Mouse (Mus musculus) CD4-positive helper T cell, adult 2 months (primary cell): ENCODE measurements at regions not wholly inside any gene's neighbourhood (a gene's known extent, or its start where the extent isn't known, plus 50 kb on each side); places are given as distances from the start of the nearest gene placed in this dataset.

Experiments
- DNase-seq: peaks from one replicate; pipeline ENCODE4 v3.0.0-alpha.2; 2012; ENCODE audit warnings: low read depth, missing footprints, low spot score

- no peak for DNase-seq
Observed at GRCm38 (mm10) chr13:48083807-48084206, 177.2 kb upstream of the Id4 start.

GRCm38 (mm10) chr13:48094275-48095035 lies 166.6 kb upstream of the Id4 start:
- DNase-seq: no peak

GRCm38 (mm10) chr13:48102156-48102555 lies 158.9 kb upstream of the Id4 start:
- DNase-seq: no peak

GRCm38 (mm10) chr13:48102576-48102975 lies 158.5 kb upstream of the Id4 start:
- DNase-seq: no peak

- no peak for DNase-seq
Observed at GRCm38 (mm10) chr13:48104766-48105165, 156.3 kb upstream of the Id4 start.

- DNase-seq: no peak
Observed at GRCm38 (mm10) chr13:48106946-48107345, 154.1 kb upstream of the Id4 start.

GRCm38 (mm10) chr13:48115890-48116289 lies 145.1 kb upstream of the Id4 start:
- DNase-seq: no peak

GRCm38 (mm10) chr13:48126582-48126981 lies 134.4 kb upstream of the Id4 start:
- no peak for DNase-seq

- no peak for DNase-seq
Observed at GRCm38 (mm10) chr13:48130724-48131123, 130.3 kb upstream of the Id4 start.

- DNase-seq: no peak
Observed at GRCm38 (mm10) chr13:48131681-48132080, 129.3 kb upstream of the Id4 start.

- no peak for DNase-seq
Observed at GRCm38 (mm10) chr13:48145976-48146375, 115.1 kb upstream of the Id4 start.

GRCm38 (mm10) chr13:48147061-48147460 lies 114.0 kb upstream of the Id4 start:
- no peak for DNase-seq

- DNase-seq: no peak
Observed at GRCm38 (mm10) chr13:48153248-48153647, 107.8 kb upstream of the Id4 start.

- no peak for DNase-seq
Observed at GRCm38 (mm10) chr13:48153684-48154413, 107.2 kb upstream of the Id4 start.

- no peak for DNase-seq
Observed at GRCm38 (mm10) chr13:48154414-48155105, 106.5 kb upstream of the Id4 start.

- no peak for DNase-seq
Observed at GRCm38 (mm10) chr13:48159020-48159910, 101.8 kb upstream of the Id4 start.

GRCm38 (mm10) chr13:48160161-48160560 lies 100.9 kb upstream of the Id4 start:
- DNase-seq: no peak

GRCm38 (mm10) chr13:48161339-48161738 lies 99.7 kb upstream of the Id4 start:
- DNase-seq: no peak

- no peak for DNase-seq
Observed at GRCm38 (mm10) chr13:48164586-48164985, 96.4 kb upstream of the Id4 start.

- no peak for DNase-seq
Observed at GRCm38 (mm10) chr13:48165838-48166237, 95.2 kb upstream of the Id4 start.

GRCm38 (mm10) chr13:48167976-48168375 lies 93.1 kb upstream of the Id4 start:
- no peak for DNase-seq
